Mouse (Mus musculus) CH12.LX (cell line): ENCODE measurements at regions not wholly inside any gene's neighbourhood (a gene's known extent, or its start where the extent isn't known, plus 50 kb on each side); places are given as distances from the start of the nearest gene placed in this dataset.

ENCODE experiments used
- CTCF ChIP-seq, 2 experiments: IDR thresholded peaks in 1 of 2; conservative IDR thresholded peaks in 1 of 2; 2 replicates each; pipeline ENCODE4 v1.5.1; 2011 to 2012; ENCODE audit warnings: low read depth in 2 of 2, low read length in 2 of 2, improper control_type of control experiment in 1 of 2, inconsistent platforms in 1 of 2, mild to moderate bottlenecking in 1 of 2, moderate library complexity in 1 of 2
- GABPA ChIP-seq: IDR thresholded peaks from 2 replicates; pipeline ENCODE4 v1.6.1; 2012; ENCODE audit warnings: low read depth, low read length, improper control_type of control experiment, inconsistent platforms; ENCODE audit not compliant: insufficient replicate concordance
- MAX ChIP-seq: IDR thresholded peaks from 2 replicates; pipeline ENCODE4 v1.6.1; 2011; ENCODE audit warnings: low read length, improper control_type of control experiment
- MXI1 ChIP-seq: IDR thresholded peaks from 2 replicates; pipeline ENCODE4 v1.6.1; 2011; ENCODE audit warnings: mild to moderate bottlenecking, low read depth, low read length, improper control_type of control experiment
- NELFE ChIP-seq: IDR thresholded peaks from 2 replicates; pipeline ENCODE4 v1.6.1; 2011; ENCODE audit warnings: low read depth, low read length, improper control_type of control experiment
- POLR2A ChIP-seq: IDR thresholded peaks from 2 replicates; pipeline ENCODE4 v1.6.1; 2011; ENCODE audit warnings: low read depth, mild to moderate bottlenecking, improper control_type of control experiment, low read length

- TF ChIP-seq CTCF (conservative IDR thresholded peaks at IDR 0.05 in 1 of 2, IDR thresholded peaks at IDR 0.05 in 1 of 2; ENCODE audit: low read depth in 2 of 2, low read length in 2 of 2) (no peak), NELFE (no peak), MAX (no peak), POLR2A (no peak), MXI1 (no peak), GABPA (no peak)
Observed at GRCm38 (mm10) chr3:147891682-147892081, 1039.5 kb downstream of the Ttll7 start.
